Mouse (Mus musculus): ENCODE measurements at regions not wholly inside any gene's neighbourhood (a gene's known extent, or its start where the extent isn't known, plus 50 kb on each side); places are given as distances from the start of the nearest gene placed in this dataset.

DNA sequence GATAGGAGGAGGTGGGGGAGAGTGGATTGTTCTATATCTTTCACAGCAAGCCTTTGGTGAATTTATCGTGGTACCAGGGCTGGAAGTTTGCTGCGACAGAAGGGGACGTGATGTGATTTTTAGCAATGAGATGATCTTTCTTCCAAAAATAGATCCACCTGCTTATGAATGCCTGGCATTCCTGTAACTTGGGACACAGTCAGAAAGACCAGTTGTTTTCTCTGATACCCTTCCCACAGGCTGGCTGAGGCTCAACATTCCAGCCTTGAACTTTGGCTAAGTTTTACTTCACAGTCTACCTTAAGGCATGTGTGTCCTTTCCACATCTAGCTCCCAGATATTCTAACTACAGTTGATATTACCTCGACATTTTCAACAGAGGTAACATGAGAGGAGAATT, 1434.1 kb downstream of the Slc22a22 start:
- DNase-seq (ENCODE audit: low spot score in 2 of 2) = no peak

DNA sequence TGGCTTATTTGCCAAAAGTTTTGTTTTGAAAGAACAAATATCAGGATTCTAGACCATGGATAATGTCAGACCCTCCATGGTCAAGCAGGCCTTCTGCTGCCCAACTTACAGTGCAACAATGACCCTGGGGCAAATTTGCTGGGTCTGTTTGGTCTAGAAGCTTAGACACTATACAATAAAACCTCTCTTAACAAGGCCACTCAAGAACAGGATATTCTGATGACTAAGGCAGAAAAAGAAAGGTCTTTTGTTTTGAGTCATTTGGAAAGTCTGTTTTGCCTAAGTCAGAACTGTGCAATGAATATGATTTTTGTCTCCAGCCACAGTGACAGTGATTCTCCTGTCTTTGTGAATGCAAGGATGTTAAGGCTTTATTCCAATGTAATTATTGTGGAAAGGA, 1435.0 kb downstream of the Slc22a22 start:
- no peak for DNase-seq (ENCODE audit: low spot score in 2 of 2)

DNA sequence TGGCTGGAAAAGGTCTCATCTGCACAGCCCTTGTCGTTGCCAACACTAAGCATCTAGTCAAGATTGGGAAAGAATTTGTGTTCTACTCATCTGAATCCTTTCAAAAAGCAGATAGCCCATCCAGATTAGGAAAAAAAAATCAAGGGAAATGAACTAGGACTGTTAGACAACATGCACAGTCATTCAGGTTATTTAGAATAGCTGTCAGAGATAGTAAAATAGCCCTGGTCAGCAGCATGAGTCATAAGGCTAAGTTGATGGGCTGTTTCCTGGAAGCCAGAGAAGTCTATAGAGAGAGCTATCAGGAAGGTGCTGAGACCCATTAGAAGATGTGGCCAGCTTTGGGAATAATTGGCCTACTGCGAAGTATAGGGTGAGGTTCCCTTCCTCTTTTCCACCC, 1447.4 kb downstream of the Slc22a22 start:
- no peak for DNase-seq (ENCODE audit: low spot score in 2 of 2)

DNA sequence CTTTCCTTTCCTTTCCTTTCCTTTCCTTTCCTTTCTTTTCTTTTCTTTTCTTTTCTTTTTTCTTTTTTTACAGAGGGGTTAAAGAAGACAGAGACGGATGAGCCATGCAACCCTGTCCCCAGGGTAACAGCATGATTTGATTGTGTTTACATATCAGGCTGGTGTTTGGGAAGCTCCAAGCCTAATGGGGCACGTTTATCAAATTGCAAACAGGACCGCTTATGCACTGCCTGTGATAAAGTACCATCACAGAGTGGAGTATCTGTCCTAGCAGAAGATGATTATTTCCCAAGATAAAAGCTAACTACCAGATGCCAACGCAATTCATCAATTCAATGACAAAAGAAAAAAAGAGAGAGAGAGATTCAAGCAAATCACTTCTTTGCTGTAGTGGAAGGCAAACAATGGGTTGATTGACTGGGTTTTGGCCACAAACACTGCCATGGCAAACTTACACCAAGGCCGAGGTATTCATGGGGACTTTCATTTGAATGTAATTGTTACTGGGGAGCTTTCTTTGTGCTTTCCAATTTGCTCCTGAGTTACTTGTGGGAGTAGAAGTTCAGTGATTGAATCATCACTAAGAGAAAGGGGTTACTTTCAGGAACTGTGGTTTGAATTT, 1450.1 kb downstream of the Slc22a22 start:
- no peak for DNase-seq (ENCODE audit: low spot score in 2 of 2)

DNA sequence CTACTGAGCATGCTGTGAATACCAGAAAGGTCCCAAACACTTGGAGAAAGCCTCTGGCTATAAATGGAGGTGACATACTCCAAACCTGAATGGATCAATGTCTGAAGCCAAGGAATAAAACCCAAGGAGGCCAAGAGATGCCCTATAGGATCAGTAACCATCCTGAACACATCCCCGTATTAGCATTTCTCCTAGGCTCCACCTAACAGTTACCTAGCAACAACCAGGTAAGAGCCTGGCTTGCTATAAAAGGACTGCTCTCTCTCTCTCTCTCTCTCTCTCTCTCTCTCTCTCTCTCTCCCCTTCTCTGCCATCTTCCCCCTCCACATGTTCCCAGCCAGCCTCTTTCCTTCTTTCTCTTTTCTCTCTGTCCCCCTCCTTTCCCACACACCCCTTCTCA, 1452.7 kb downstream of the Slc22a22 start:
- DNase-seq (ENCODE audit: low spot score in 2 of 2) = no peak

DNA sequence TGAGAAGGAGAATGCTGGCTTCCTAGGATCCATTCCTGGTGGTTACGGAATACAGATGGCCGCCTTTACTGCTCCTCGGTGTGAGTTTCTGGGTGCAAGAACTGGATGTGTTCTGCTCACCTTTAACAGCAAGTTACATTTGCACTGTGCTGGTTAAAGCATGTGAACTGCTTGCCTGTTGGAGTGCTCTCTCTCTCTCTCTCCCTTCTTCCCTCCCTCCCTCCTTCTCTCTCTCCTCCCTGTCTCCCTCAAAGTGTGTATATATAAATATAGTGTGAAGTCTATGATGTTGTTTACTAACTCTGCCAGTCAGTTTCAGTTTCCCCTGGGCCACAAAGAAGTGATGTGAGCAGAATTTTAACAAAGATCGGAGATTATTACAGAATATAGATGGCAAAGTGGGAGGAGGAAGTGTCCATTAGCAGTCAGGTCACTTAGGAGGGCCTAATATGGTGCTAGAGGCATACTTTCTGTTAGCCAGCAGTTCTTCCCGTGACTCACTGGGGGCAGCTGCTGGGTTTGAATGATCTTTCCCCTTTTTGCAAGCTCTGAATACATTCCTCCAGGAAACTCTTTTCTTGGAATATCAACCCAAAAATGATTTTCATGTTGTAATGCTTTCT, 1453.5 kb downstream of the Slc22a22 start:
- no peak for DNase-seq (ENCODE audit: low spot score in 2 of 2)

DNA sequence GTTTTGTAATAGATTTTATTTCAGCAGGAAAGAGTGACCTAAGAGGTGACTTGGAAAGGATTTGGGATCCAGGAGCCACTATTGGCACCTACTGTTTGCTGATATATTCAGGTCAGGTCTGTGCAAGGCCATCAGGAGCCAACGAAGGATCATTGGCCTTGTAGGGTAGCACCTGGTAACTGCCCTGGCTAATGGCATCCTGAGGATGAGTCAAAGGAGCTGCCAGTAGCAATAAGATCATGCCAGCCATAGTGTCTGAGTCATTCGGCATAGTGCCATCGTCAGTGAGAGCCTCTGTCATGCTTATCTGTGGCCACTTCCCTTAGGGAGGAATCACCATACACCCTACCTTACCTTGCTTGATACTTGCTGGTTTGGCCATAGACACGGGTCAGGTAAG, 1455.1 kb downstream of the Slc22a22 start:
- DNase-seq (ENCODE audit: low spot score in 2 of 2) = no peak

DNA sequence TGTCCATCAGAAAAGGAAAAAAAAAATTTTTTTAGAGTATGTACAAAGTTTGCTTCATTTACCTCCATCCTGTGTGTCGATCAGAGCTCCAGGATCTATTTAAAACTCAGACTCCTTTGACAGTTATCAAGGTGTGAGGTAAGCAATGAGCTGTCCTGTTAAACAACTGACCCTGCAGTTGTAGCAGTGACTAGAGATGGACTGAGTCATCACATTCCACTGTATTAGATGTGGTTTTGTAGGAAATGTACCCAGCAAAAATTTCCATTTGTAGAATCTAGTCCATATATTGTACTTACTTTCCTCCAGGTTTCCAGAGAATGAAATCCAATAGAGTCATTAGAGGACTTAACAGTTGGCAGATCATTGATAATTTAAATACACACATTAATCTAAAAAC, 1459.3 kb downstream of the Slc22a22 start:
- DNase-seq (ENCODE audit: low spot score in 2 of 2) = no peak

DNA sequence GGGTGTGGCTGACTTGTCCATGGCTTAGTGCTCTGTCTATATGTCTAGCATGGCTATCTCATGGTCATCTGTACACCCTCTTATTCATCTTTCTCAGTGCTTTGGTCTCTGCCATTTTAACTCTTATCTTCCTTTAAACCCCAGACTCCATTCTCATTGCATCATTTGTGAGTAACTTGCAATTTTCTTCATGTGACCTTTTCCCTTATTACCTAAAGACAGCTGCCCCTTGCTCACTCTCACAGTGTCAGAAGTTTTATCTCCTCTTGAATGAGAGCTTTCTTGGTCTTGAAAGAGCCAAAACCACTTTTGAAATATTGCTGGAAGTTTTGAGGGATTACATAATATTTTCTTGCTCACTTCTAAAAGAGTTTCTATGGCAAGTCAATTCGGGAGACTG, 1459.9 kb downstream of the Slc22a22 start:
- no peak for DNase-seq (ENCODE audit: low spot score in 2 of 2)

DNA sequence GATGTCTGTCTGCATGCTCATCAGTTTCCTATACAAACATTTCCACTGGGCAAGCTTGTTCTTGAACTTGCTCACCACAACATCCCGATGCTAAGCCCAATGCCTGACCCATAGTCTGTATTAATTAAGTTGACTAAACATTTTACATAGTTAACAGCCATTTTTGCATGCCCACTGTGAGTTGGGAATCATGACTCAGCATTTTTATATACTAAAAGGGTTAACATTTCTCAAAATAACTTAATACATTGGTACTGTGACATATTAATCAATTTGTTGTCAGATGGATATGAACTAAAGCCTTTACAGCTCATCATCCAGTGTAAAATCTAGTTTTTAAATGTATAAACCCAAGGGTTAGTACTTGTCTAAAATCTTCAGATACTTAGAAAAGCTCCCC, 1461.4 kb downstream of the Slc22a22 start:
- no peak for DNase-seq (ENCODE audit: low spot score in 2 of 2)

DNA sequence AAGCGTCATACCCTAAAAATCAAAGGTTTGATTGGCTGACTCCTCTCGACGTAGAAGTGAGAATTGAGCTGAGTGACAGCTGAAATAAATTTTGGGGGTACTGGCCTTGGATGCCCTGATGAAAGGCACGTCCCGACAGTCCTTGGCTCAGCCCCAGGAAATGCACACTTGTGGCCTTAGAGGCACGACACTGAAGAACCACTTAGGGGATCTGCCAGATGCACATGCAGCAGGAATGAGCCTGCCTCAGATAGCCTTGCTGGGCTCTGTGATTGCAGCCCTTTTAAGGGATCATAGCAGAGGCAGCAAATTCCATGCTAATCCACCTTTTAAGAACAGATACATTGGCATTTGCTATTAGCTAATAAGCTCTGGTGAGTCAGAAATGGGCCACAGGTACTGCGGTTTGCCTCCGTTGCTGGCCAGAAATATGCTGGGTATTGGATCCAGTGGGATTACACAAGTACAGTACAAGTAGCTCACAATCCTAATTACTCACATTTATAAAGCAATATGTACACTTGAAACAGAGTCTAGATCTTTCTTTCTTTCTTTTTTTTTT, 1463.3 kb downstream of the Slc22a22 start:
- DNase-seq (ENCODE audit: low spot score in 2 of 2) = no peak

DNA sequence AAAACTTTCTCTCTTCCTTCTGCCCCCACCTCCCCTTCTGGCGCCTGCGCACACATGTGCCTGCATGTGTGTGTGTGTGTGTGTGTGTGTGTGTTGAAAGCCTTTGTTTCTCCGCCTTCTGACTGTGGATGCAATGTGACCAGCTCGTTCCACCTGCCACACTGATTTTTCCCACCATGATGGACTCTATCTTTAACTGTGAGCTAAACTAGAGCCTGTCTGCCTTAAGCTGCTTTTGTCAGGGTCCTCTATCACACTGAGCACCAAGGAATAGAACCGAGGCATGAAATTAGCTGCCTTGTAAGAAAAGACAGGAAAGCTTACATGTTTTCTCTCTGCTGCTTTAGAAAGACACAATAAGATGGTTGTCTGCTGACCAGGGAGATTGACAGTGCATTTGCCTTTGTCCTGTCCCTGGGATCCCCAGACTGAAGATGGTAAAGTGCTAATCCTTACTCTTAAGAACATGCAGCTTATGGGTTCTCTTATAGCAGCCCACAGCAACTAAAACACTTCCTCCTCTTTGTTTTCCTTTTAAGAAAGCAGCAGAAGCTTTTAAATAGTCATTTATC, 1468.7 kb downstream of the Slc22a22 start:
- DNase-seq (ENCODE audit: low spot score in 2 of 2) = no peak

DNA sequence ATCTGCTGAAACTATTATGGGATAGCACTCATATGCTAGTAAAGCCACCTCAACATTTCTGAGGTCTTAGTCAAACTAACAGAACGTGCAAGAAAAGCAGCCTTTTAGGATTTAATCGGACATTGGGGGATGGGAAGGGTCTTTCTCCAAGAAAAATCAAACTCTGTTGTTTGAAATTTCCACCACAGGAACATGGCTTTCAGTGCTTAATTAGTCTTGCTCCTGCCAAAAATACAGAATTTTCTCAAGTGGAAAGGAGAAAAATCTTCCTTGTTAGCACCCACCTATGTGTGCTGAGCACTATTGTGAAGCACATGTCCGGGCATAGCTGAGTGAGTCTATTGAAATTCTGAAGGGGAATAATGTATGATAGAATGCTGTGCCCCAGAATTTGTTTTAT, 1470.0 kb downstream of the Slc22a22 start:
- DNase-seq (ENCODE audit: low spot score in 2 of 2) = no peak

DNA sequence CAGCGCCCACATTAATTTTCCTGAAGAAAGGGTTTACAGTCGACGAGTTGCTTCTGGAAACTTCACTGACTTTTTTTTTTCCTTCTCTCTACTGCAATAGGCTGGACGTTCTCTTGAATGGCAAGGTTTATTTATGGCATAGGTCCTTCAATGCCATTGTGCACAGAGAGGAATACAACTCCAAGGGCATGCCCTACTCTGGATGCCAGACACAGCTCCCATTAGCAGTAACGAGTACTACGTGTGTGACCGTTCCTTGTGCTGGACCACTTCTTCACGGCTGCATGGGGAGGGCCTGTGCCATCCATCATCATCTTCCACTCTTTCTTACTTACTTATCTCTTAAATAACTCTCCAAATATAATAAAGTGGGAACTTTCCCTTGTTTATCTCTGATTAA, 1472.1 kb downstream of the Slc22a22 start:
- no peak for DNase-seq (ENCODE audit: low spot score in 2 of 2)

DNA sequence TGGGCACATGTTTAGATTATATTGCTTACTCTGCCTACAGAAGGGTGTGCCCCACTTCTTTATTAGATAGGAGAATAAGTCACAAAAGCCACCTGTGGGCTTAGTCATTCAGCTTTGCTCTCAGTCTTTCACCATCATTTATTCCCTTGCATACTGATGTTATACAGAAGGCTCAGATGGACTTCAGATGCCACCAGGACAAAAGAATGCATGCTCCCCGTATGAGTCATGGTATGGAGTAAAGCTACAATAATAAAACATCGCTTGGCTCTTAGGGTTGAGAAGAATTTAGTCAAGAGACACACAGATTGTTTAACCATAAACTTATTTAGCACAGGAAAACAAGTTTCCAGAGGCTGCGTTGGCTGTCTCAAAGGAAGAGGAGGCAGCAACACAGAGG, 1473.5 kb downstream of the Slc22a22 start:
- DNase-seq (ENCODE audit: low spot score in 2 of 2) = no peak

DNA sequence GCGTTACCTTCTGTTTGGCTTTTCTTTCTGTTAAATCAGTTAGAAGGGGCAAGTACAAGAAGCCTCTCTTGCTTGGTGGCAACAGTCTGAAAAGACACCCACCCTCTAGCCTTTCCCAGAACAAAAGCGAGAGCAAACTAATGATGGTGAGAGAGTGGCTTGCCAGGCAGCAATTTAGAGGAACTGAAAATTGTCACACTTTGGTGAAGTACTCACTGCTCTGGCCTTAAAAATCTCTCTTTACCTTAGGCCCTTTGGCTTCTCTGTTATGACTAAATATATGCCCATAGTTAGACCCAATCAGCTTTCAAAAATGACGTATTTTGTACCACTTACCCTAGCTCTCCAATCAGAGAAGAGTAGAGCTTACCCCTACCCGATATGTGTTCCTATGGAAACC, 1477.8 kb downstream of the Slc22a22 start:
- no peak for DNase-seq (ENCODE audit: low spot score in 2 of 2)

DNA sequence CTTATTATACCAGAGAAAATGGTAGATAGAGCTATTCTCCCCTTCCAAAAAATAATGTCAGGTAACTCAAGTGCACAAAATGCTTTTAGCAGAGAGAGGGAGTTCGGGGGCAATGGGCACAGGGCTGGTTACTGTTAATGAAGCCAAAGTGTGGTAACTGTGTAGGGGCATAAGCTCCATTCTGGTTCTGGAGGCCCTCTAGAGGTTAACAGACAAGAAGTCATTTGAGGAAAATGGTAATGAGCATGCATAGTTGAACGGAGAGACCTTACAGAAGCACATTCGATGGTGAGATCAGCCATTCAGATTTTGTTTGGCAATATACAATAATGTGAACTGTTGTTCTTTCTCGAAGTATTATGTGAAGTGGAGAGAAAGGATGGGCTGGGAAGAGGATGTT, 1479.4 kb downstream of the Slc22a22 start:
- no peak for DNase-seq (ENCODE audit: low spot score in 2 of 2)

DNA sequence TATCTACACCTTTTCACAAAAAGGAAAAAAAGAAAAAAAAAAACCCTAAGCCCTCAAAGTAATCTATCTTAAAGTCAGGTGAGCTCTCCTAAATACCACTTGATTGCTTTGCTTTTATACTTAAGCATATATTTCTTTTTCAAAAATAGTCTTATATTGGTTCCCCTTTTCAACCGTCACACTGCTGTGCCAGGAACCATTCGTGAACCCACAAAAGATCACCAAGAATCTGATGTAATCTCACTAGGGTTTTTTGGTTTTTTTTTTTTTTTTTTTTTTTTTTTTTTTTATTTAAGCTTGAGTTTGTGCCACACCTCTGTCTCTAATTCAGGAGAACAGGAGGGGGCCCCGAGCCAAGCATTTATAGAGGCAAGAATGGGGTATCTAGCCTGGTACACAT, 1482.7 kb downstream of the Slc22a22 start:
- no peak for DNase-seq (ENCODE audit: low spot score in 2 of 2)

DNA sequence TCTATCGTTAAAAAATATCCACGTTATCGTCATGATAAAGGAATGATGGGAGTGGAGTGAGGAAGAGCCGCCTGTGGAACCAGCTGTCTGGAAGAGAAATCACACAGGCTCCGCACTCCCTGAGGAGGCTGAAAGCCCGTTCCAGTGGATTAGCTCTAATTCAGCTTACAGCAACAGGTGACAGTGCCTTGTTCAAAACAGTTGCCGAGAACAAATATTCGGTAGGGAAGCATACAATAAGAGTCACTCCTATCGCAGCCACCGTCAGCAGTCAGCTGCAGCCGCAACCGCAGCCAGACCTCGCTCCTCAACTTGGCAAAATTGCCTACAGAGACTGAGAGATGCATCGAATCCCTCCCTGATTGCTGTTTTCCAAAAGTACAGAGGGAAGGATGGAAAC, 1501.6 kb downstream of the Slc22a22 start:
- no peak for DNase-seq (ENCODE audit: low spot score in 2 of 2)

DNA sequence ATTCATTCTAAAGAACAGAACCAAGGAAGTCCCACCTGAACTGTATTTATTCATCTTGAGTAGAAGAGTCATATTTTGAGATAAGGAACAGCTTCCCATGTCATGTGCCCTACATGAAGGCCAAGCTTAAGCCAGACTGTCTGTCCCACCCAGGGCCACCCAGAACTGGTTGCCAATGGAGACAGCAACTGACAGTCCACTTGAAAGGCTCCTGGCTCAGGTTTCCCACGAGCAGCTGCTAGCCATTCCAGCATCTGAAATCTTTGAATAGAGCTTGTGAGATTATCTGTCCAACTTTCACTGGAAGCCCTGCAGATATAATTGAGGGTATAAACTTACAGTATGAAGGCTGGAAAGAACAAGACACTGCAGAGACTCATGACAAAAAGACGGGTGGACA, 1510.6 kb downstream of the Slc22a22 start:
- DNase-seq (ENCODE audit: low spot score in 2 of 2) = peak in 1 of 2 experiments; percentile 21

DNA sequence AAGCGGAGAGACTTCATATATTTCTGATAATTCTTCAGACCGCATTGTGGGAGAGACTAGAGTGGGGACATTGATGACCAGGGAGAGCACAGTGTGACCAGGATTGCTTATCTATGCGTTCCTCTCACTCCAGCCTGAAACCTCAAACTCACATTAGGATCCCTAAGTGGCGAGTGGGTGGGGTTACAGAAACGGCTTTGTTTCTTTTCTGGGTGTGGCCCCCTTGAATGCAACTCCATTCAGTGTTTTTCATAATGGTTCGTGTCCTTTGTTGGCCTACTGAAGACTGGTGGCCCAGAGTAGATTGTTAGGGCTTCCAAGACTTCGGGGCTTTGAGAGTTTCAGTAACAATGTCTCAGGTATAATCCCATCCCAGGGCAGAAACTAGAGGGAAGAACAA, 1512.1 kb downstream of the Slc22a22 start:
- no peak for DNase-seq (ENCODE audit: low spot score in 2 of 2)

DNA sequence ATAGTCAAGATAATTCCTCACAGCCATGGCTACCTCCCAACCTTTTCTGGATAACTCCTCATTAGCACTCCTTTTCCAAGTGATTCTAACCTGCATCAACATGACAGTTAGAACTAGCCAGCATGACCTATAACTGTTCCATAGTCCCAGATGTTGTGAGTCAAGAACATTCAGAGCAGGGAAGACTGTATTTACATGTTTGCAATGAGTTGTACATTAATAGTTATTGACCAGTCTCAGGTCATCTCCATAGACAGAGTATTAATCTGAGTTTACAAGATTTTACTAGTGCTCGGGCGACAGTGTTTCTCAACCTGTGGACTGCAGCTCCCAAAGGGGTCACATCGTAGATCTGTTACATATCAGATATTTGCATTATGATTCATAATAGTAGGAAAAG, 1515.3 kb downstream of the Slc22a22 start:
- DNase-seq (ENCODE audit: low spot score in 2 of 2) = no peak
